Mouse (Mus musculus): ENCODE measurements around the gene Adarb2. TPM values are rescaled to one million over a fixed set of nuclear protein-coding genes. Genes with fewer than 3 reads are reported as not detected.

Gene Adarb2
- polyA plus RNA-seq, 1 experiment from 2014 or later, result 0.41 TPM

DNA sequence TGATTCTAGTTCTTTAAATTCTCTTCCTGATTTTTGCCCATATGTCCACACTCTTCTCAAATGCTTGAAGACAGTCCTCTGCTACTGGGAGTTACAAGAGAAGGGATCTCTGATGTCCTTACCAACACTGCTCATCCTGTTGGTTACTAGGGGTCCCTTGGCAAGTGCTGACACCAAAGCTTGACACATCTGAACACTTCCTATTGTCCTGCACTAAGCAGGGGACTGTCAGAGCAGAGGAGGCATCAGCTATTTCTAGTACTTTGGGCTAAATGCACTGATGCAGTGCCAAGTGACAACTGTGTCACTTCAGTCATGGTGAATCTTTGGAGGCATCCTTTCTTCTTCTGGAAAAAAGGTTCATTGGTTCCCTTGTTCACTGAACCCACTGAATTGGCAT is 150.3 kb downstream of the Adarb2 start:
- H3K4me3 ChIP-seq (ENCODE audit: low read length), result no peak overlapping the region
- ATAC-seq (ENCODE audit: low FRiP score, low TSS enrichment), result no peak
- no peak overlapping the region for H3K9ac ChIP-seq (ENCODE audit: low read depth, low read length)
- no peaks in the 10 kb centered on the region for H3K36me3 ChIP-seq (ENCODE audit: control insufficient read depth, insufficient read depth, low read length)
- H3K9me3 ChIP-seq (ENCODE audit: control insufficient read depth, low read length), result no peaks in the 10 kb centered on the region
- H3K27me3 ChIP-seq (ENCODE audit: control insufficient read depth, insufficient read depth, low read length), result no peaks in the 10 kb centered on the region
- H3K4me2 ChIP-seq (replicated peaks; ENCODE audit: low read depth, low read length), result no peak overlapping the region
- no peak overlapping the region for H3K27ac ChIP-seq (ENCODE audit: low read depth, low read length)
- H3K4me1 ChIP-seq (ENCODE audit: control insufficient read depth, insufficient read depth, low read length), result no peaks in the 10 kb centered on the region

DNA sequence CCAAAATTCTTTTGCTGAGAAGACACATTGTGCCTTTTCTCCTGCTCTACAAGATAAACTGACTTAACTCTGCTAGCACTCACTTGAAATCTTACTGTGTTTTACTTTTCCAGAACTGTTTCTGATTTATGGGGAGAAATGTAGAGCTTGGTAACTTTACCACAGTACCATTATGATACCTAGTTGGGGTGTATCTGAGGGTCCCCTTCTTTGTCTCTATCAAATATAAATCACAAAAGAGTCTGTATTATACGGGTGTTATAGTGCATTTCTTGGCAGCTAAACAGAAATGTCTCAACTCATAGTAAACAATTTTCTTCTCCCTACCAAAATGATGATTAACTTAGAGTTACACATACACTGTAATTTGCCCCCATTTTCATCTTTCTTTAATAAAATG is 162.9 kb downstream of the Adarb2 start:
- no peak overlapping the region for H3K27ac ChIP-seq (ENCODE audit: low read depth, low read length)
- H3K4me3 ChIP-seq (ENCODE audit: low read length), result no peak overlapping the region
- 84% methylated on average over 1 of the region's 1 CpGs for WGBS
- H3K4me2 ChIP-seq (replicated peaks; ENCODE audit: low read depth, low read length), result no peak overlapping the region
- no peak for ATAC-seq (ENCODE audit: low FRiP score, low TSS enrichment)
- no peaks in the 10 kb centered on the region for H3K4me1 ChIP-seq (ENCODE audit: control insufficient read depth, insufficient read depth, low read length)
- H3K9me3 ChIP-seq (ENCODE audit: control insufficient read depth, low read length), result no peaks in the 10 kb centered on the region
- no peaks in the 10 kb centered on the region for H3K36me3 ChIP-seq (ENCODE audit: control insufficient read depth, insufficient read depth, low read length)
- H3K9ac ChIP-seq (ENCODE audit: low read depth, low read length), result no peak overlapping the region
- no peaks in the 10 kb centered on the region for H3K27me3 ChIP-seq (ENCODE audit: control insufficient read depth, insufficient read depth, low read length)

DNA sequence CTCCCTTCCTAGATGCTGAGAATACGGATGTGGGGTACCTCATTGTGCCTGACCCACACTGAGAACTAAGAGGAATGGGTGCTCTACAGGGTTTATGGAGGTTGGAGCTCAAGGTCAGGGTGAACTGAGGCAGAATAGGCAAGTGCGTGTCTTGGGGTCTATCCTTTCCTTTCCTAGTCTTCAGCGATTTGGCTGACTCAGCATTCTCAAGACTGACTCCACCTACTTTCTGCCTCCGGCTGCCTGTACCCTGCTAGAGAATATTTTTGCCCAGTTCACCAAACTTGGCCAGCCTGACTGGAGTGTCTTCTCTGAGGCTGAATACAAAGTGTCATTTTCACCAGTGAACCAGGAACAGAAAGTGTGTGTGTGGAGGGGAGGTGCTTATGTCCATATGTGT is 163.4 kb downstream of the Adarb2 start:
- H3K4me2 ChIP-seq (replicated peaks; ENCODE audit: low read depth, low read length), result no peak overlapping the region
- H3K4me3 ChIP-seq (ENCODE audit: low read length), result no peak overlapping the region
- H3K9ac ChIP-seq (ENCODE audit: low read depth, low read length), result no peak overlapping the region
- no peaks in the 10 kb centered on the region for H3K4me1 ChIP-seq (ENCODE audit: control insufficient read depth, insufficient read depth, low read length)
- no peaks in the 10 kb centered on the region for H3K9me3 ChIP-seq (ENCODE audit: control insufficient read depth, low read length)
- no peaks in the 10 kb centered on the region for H3K27me3 ChIP-seq (ENCODE audit: control insufficient read depth, insufficient read depth, low read length)
- H3K27ac ChIP-seq (ENCODE audit: low read depth, low read length), result no peak overlapping the region
- ATAC-seq (ENCODE audit: low FRiP score, low TSS enrichment), result no peak
- H3K36me3 ChIP-seq (ENCODE audit: control insufficient read depth, insufficient read depth, low read length), result no peaks in the 10 kb centered on the region
- WGBS, result 82% methylated on average over 4 of the region's 4 CpGs

DNA sequence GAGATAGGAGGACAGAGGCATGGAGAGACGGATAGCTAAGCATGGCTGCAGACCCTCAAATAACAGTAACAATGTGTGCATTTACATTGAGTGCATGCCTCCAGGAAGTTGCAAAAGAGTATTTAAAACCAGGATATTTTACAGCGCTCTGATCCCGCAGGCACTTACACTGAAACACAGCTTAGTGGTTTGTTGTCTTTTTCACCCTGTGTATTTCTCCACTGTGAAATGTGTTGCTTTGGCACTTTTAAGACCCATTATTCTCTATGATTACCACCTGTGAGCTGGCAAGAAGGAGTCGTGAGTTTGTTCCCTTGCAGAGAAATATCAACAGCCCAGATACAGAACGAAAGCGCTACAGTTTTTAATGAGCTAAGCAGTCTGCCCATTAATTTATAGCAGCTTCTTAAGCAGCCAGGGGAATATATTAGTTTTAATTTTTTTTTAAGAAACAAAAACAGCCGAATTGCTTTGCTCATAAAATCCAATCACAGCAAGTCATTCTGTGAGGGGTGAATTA is 167.3 kb downstream of the Adarb2 start:
- Histone ChIP-seq H3K9ac (ENCODE audit: low read depth, low read length) (no peak overlapping the region), H3K27me3 (ENCODE audit: control insufficient read depth, insufficient read depth, low read length) (no peaks in the 10 kb centered on the region), H3K36me3 (ENCODE audit: control insufficient read depth, insufficient read depth, low read length) (no peaks in the 10 kb centered on the region), H3K4me1 (ENCODE audit: control insufficient read depth, insufficient read depth, low read length) (no peaks in the 10 kb centered on the region), H3K4me2 (replicated peaks; ENCODE audit: low read depth, low read length) (no peak overlapping the region), H3K27ac (ENCODE audit: low read depth, low read length) (no peak overlapping the region), H3K4me3 (ENCODE audit: low read length) (no peak overlapping the region), H3K9me3 (ENCODE audit: control insufficient read depth, low read length) (no peaks in the 10 kb centered on the region)
- no peak for ATAC-seq (ENCODE audit: low FRiP score, low TSS enrichment)
- 58% methylated on average over 7 of the region's 7 CpGs for WGBS

DNA sequence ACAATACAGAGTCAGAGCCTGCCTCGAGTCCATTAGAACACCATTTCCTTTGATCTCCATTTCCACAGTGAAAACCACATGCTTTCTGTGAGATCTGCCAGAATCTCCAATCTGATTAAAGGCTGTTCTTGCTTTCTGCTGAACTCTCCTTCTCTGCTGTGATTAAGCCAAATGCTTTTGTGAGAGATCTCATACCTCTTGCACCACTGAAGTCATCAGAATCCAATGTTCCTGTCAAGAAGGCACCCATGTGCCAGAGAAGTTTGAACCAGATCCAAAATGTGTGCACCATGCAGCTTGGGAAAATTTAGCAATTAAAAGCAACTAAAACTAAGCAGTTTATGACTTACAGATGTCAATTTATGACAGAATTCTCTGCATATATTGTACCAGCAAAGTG is 185.9 kb downstream of the Adarb2 start:
- no peaks in the 10 kb centered on the region for H3K27me3 ChIP-seq (ENCODE audit: control insufficient read depth, insufficient read depth, low read length)
- no peak overlapping the region for H3K27ac ChIP-seq (ENCODE audit: low read depth, low read length)
- H3K9me3 ChIP-seq (ENCODE audit: control insufficient read depth, low read length), result no peaks in the 10 kb centered on the region
- H3K4me1 ChIP-seq (ENCODE audit: control insufficient read depth, insufficient read depth, low read length), result no peaks in the 10 kb centered on the region
- H3K36me3 ChIP-seq (ENCODE audit: control insufficient read depth, insufficient read depth, low read length), result no peaks in the 10 kb centered on the region
- no peak overlapping the region for H3K4me3 ChIP-seq (ENCODE audit: low read length)
- no peak for ATAC-seq (ENCODE audit: low FRiP score, low TSS enrichment)
- no peak overlapping the region for H3K4me2 ChIP-seq (replicated peaks; ENCODE audit: low read depth, low read length)
- 38% methylated on average over 1 of the region's 1 CpGs for WGBS
- no peak overlapping the region for H3K9ac ChIP-seq (ENCODE audit: low read depth, low read length)

DNA sequence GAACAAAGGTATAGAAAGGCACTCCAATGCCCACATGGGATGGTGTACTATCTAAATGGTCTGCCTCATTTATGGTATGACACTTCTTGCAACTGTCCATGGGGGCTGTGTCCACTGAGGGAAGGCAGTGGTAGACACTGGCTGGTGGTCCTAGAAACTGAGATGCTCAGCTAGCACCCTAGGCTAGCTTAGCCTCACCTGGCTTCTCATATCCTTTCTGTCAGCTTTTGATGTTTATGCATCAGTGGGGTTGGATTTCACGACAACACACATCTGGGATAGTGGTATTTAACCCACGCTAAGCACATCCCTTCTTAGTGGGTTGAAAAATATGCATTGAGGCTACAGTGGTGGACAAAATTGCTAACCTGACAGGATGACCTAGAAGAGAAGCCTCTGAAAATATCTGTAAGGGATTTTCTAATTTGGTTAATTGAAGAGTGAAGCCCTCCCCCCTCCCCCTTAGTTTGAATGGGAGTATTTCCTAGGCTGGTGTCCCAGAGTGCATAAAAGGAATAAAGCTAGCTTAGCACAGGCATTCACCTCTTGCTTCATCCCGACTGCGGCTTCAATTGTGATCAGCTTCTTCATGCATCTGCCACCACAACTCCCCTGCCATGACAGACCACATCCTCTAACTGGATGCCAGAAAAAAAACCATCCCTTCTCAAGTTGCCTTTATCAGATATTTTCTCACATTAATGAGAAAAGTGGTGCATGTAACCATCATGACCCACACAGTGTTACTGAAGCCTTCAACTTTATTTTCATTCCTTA is 197.8 kb downstream of the Adarb2 start:
- no peaks in the 10 kb centered on the region for H3K27me3 ChIP-seq (ENCODE audit: control insufficient read depth, insufficient read depth, low read length)
- H3K27ac ChIP-seq (ENCODE audit: low read depth, low read length), result no peak overlapping the region
- H3K4me1 ChIP-seq (ENCODE audit: control insufficient read depth, insufficient read depth, low read length), result no peaks in the 10 kb centered on the region
- H3K9ac ChIP-seq (ENCODE audit: low read depth, low read length), result no peak overlapping the region
- WGBS, result 87% methylated on average over 4 of the region's 4 CpGs
- H3K4me2 ChIP-seq (replicated peaks; ENCODE audit: low read depth, low read length), result no peak overlapping the region
- no peaks in the 10 kb centered on the region for H3K9me3 ChIP-seq (ENCODE audit: control insufficient read depth, low read length)
- H3K36me3 ChIP-seq (ENCODE audit: control insufficient read depth, insufficient read depth, low read length), result no peaks in the 10 kb centered on the region
- H3K4me3 ChIP-seq (ENCODE audit: low read length), result no peak overlapping the region
- ATAC-seq (ENCODE audit: low FRiP score, low TSS enrichment), result no peak

DNA sequence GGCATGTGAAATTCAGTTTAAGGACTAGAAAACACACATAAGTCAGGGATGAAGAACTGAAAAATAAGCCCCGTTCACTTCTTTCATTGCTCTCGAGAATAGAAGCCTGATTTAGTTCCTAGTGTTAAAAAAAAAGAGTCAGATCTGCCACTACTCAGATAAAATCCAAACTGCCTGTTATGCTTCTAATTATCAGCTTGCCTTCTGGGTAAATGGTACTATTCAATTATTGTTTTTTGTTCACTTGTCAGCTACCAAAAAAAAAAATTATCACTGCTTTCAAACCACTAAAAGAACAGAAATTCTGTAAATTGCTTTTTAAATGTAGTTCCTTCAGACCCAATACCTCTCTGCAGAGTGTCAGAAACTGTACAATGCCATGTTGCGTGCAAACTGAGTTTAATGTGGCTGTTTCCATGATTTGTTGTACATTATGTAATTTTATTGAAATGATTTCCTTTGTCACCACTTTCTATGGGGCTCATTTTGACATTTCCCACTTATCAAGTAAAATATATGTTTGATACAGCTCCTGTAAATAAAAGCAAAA is 199.7 kb downstream of the Adarb2 start:
- H3K27ac ChIP-seq (ENCODE audit: low read depth, low read length), result no peak overlapping the region
- no peaks in the 10 kb centered on the region for H3K36me3 ChIP-seq (ENCODE audit: control insufficient read depth, insufficient read depth, low read length)
- H3K4me1 ChIP-seq (ENCODE audit: control insufficient read depth, insufficient read depth, low read length), result no peaks in the 10 kb centered on the region
- no peak for ATAC-seq (ENCODE audit: low FRiP score, low TSS enrichment)
- H3K9me3 ChIP-seq (ENCODE audit: control insufficient read depth, low read length), result no peaks in the 10 kb centered on the region
- H3K4me3 ChIP-seq (ENCODE audit: low read length), result no peak overlapping the region
- 83% methylated on average over 3 of the region's 3 CpGs for WGBS
- no peak overlapping the region for H3K9ac ChIP-seq (ENCODE audit: low read depth, low read length)
- no peak overlapping the region for H3K4me2 ChIP-seq (replicated peaks; ENCODE audit: low read depth, low read length)
- no peaks in the 10 kb centered on the region for H3K27me3 ChIP-seq (ENCODE audit: control insufficient read depth, insufficient read depth, low read length)

DNA sequence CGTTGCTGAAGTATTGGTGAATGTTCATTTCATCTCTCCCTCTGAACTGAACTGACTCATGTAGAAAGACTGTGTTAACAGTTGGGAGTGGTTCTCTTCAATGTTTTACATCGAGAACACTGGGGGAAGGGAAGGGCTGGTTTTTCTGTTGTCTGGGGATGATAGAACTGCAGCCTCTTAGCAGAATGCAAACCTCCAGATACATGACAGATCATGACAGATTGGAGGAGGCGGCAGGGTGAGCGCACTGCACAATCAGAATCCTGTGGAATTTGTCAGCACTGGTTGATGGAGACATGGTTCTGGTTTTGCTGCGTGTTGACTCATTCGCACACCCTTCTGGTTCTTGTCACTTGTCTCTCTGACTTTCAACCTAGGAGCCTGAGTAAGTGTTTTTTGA is 203.4 kb downstream of the Adarb2 start:
- WGBS, result 76% methylated on average over 6 of the region's 6 CpGs
- no peak overlapping the region for H3K4me2 ChIP-seq (replicated peaks; ENCODE audit: low read depth, low read length)
- ATAC-seq (ENCODE audit: low FRiP score, low TSS enrichment), result no peak

More for the DNA sequence above, 203.4 kb downstream of the Adarb2 start:
- Histone ChIP-seq H3K4me3 (ENCODE audit: low read length) (no peak overlapping the region), H3K27me3 (ENCODE audit: control insufficient read depth, insufficient read depth, low read length) (no peaks in the 10 kb centered on the region), H3K9ac (ENCODE audit: low read depth, low read length) (no peak overlapping the region), H3K4me1 (ENCODE audit: control insufficient read depth, insufficient read depth, low read length) (no peaks in the 10 kb centered on the region), H3K27ac (ENCODE audit: low read depth, low read length) (no peak overlapping the region), H3K36me3 (ENCODE audit: control insufficient read depth, insufficient read depth, low read length) (no peaks in the 10 kb centered on the region), H3K9me3 (ENCODE audit: control insufficient read depth, low read length) (no peaks in the 10 kb centered on the region)

Measured in kidney, embryonic 14.5 days (tissue).